Mouse (Mus musculus) thymus, postnatal 25 days (tissue): ENCODE data around the gene Tbc1d24.

ENCODE experiments used
- DNase-seq: peaks from one replicate; pipeline ENCODE4 v3.0.0; 2022

Tbc1d24 gene

GRCm38 (mm10) chr17:24209043-24209915, 3.9 kb upstream of the Tbc1d24 start, which contains the start of gene Ntn3:
Gene Ntn3, minus strand, starts transcription at chr17:24209531.
- no peak for DNase-seq

- DNase-seq, result no peak
Measured at GRCm38 (mm10) chr17:24208641-24209042, 3.3 kb upstream of the Tbc1d24 start.

- DNase-seq, result no peak
Measured at GRCm38 (mm10) chr17:24207768-24208640, 2.6 kb upstream of the Tbc1d24 start.

- DNase-seq, result peak; percentile 35
Measured at GRCm38 (mm10) chr17:24206451-24207351, 1.3 kb upstream of the Tbc1d24 start.

GRCm38 (mm10) chr17:24205908-24206361, 573 bp upstream of the Tbc1d24 start:
- DNase-seq, result no peak

GRCm38 (mm10) chr17:24204846-24205245, 516 bp downstream of the Tbc1d24 start:
- DNase-seq, result no peak

GRCm38 (mm10) chr17:24203611-24204534, 1.5 kb downstream of the Tbc1d24 start:
- DNase-seq, result no peak

GRCm38 (mm10) chr17:24203068-24203467, 2.3 kb downstream of the Tbc1d24 start:
- no peak for DNase-seq

- no peak for DNase-seq
Measured at GRCm38 (mm10) chr17:24201092-24201491, 4.3 kb downstream of the Tbc1d24 start.

- no peak for DNase-seq
Measured at GRCm38 (mm10) chr17:24199741-24200140, 5.6 kb downstream of the Tbc1d24 start.

- no peak for DNase-seq
Measured at GRCm38 (mm10) chr17:24199252-24199651, 6.1 kb downstream of the Tbc1d24 start.

GRCm38 (mm10) chr17:24197032-24197824, 8.1 kb downstream of the Tbc1d24 start:
- no peak for DNase-seq

- no peak for DNase-seq
Measured at GRCm38 (mm10) chr17:24195349-24195748, 10.0 kb downstream of the Tbc1d24 start.

- no peak for DNase-seq
Measured at GRCm38 (mm10) chr17:24193769-24194168, 11.6 kb downstream of the Tbc1d24 start.

GRCm38 (mm10) chr17:24193268-24193667, 12.1 kb downstream of the Tbc1d24 start:
- no peak for DNase-seq

- DNase-seq, result no peak
Measured at GRCm38 (mm10) chr17:24192848-24193247, 12.5 kb downstream of the Tbc1d24 start.

GRCm38 (mm10) chr17:24191481-24191880, 13.9 kb downstream of the Tbc1d24 start:
- no peak for DNase-seq

- no peak for DNase-seq
Measured at GRCm38 (mm10) chr17:24190934-24191333, 14.4 kb downstream of the Tbc1d24 start.

GRCm38 (mm10) chr17:24174259-24174658, 31.1 kb downstream of the Tbc1d24 start:
- no peak for DNase-seq

- peak; percentile 69 for DNase-seq
Measured at GRCm38 (mm10) chr17:24173423-24173822, 31.9 kb downstream of the Tbc1d24 start.
